Mouse (Mus musculus) forebrain, embryonic 10.5 days (tissue): ENCODE measurements around the gene Cacng8. TPM values are rescaled to one million over a fixed set of nuclear protein-coding genes. Genes with fewer than 3 reads are reported as not detected.

Experiments
- DNase-seq: peaks from one replicate; pipeline ENCODE4 v3.0.0-alpha.2; 2017; ENCODE audit warnings: low spot score; ENCODE audit errors: extremely low spot score
- H3K27ac ChIP-seq: fragments of 300-500 bp; sonication (generic); 2 replicates; pipeline ENCODE4 v1.5.1; 2016; ENCODE audit warnings: mild to moderate bottlenecking
- H3K27me3 ChIP-seq: fragments of 300-500 bp; sonication (generic); 2 replicates; pipeline ENCODE4 v1.6.1; 2016; ENCODE audit warnings: mild to moderate bottlenecking; ENCODE audit not compliant: poor library complexity, severe bottlenecking
- H3K36me3 ChIP-seq: fragments of 300-500 bp; sonication (generic); replicated peaks from 2 replicates; pipeline ENCODE4 v1.6.1; 2016; ENCODE audit warnings: mild to moderate bottlenecking, moderate library complexity
- H3K4me1 ChIP-seq: fragments of 300-500 bp; sonication (generic); 2 replicates; pipeline ENCODE4 v1.6.1; 2016
- H3K4me3 ChIP-seq: fragments of 300-500 bp; sonication (generic); 2 replicates; pipeline ENCODE4 v1.5.1; 2016; ENCODE audit warnings: mild to moderate bottlenecking, moderate library complexity
- H3K9me3 ChIP-seq: fragments of 300-500 bp; sonication (generic); 2 replicates; pipeline ENCODE4 v1.6.1; 2016; ENCODE audit warnings: mild to moderate bottlenecking, moderate library complexity
- WGBS: fragments of 180-500 bp; shearing (Covaris S2); methylation state at CpG from one replicate; pipeline ENCODE4 v1.1.7; 2016; 5-methylcytosine and 5-hydroxymethylcytosine counted together
- polyA plus RNA-seq: library from polyadenylated mRNA; unstranded; fragments of >200 nt; fragmentation: Nextera tagmentation; extraction: Ambion mirVana; gene quantifications from 2 replicates; pipeline ENCODE4 v1.2.1, GENCODE M21; 2016

Gene Cacng8
- polyA plus RNA-seq, 1 experiment from 2014 or later, result 6.7 TPM

DNA sequence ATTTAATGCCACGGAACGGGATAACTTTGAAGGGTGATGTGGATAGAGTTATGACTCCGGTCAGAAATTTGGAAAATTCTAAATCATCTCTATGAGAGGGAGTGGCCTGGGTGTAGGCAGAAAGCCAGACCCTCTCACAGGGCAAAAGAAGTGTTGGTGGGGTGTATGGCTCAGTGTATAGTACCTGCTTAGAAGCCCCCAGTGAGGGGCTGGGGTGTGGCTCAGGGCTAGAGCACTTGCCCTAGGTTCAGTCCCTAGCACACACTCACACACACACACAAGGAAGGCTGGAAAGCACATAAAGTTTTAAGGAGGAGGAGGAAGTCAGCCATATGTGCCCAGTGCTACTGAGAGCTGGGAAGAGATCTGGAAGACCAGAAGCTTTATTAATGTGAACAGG lies 30.8 kb downstream of the Cacng8 start:
- H3K4me1 ChIP-seq, result peaks cover 20% of the 10 kb centered on the region
- peaks cover 96% of the 10 kb centered on the region for H3K27me3 ChIP-seq
- H3K36me3 ChIP-seq, result no peaks in the 10 kb centered on the region
- H3K4me3 ChIP-seq, result no peak overlapping the region
- 83% methylated on average over 3 of the region's 3 CpGs for WGBS
- DNase-seq, result no peak
- no peaks in the 10 kb centered on the region for H3K9me3 ChIP-seq
- H3K27ac ChIP-seq, result no peak overlapping the region

DNA sequence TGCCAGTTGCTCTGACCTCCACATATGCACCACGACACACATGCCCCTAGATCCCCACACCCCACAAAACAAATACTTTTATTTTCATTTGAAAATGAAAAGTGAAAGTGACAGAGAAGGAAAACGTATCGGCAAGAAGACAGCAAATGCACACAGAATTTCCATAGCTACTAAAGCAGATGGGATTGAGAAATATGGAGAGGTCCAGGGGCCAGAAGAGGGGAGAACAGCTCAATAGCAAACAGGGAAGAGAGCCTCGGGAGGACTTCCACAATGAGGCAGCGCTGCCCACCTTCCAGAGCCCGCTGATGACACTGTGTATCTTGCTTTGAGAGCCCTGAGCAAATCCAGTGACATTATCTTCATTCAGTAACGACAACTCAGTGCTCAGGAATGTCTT lies 31.6 kb downstream of the Cacng8 start:
- no peak overlapping the region for H3K27ac ChIP-seq
- 66% methylated on average over 7 of the region's 7 CpGs for WGBS
- peaks cover 20% of the 10 kb centered on the region for H3K4me1 ChIP-seq
- no peak overlapping the region for H3K4me3 ChIP-seq
- no peaks in the 10 kb centered on the region for H3K36me3 ChIP-seq
- peaks cover 95% of the 10 kb centered on the region for H3K27me3 ChIP-seq
- no peak for DNase-seq
- no peaks in the 10 kb centered on the region for H3K9me3 ChIP-seq

DNA sequence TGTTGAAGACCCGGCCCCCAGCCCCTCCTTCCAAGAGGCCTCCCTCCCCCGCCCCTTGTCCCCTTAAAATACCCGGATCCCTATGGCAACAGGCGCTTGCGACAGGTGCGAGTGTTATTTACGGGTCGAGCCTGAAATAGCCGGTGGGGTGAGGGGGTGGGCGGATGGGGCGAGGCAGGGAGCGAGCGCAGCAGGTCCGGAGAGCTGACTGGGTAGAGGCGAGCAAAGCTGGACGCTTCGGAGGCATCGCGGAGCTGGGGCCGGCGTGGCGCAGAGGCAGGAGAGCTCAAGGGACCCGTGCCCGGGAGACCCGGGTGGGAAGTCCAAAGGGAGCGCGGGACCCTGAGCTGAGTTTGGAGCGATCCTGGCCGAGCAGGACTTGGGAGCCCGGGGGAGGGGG lies 32.9 kb downstream of the Cacng8 start:
- H3K27ac ChIP-seq, result peak overlapping the region; percentile 65
- 2% methylated on average over 30 of the region's 30 CpGs for WGBS

GRCm38 (mm10) chr7:3423895-3424294 lies 33.4 kb downstream of the Cacng8 start, which contains the start of gene Cacng6:
Cacng6 (plus strand) TSS chr7:3424195.
- no peaks in the 10 kb centered on the region for H3K36me3 ChIP-seq
- peak within 1 kb of the TSS; percentile 65 for H3K27ac ChIP-seq
- no peaks in the 10 kb centered on the region for H3K9me3 ChIP-seq
- no peak for DNase-seq
- WGBS, result 27% methylated on average over 4 of the region's 4 CpGs
- H3K4me1 ChIP-seq, result peaks cover 20% of the 10 kb centered on the region
- peaks cover 76% of the 10 kb centered on the region for H3K27me3 ChIP-seq
- H3K4me3 ChIP-seq, result peak within 1 kb of the TSS; percentile 51

More for the DNA sequence above, 32.9 kb downstream of the Cacng8 start:
- peak; percentile 34 for DNase-seq
- H3K36me3 ChIP-seq, result no peaks in the 10 kb centered on the region
- H3K4me1 ChIP-seq, result peaks cover 20% of the 10 kb centered on the region
- no peaks in the 10 kb centered on the region for H3K9me3 ChIP-seq
- peaks cover 81% of the 10 kb centered on the region for H3K27me3 ChIP-seq
- peak overlapping the region; percentile 51 for H3K4me3 ChIP-seq

- Histone ChIP-seq H3K4me3 (no peak overlapping the region), H3K27me3 (peaks cover 66% of the 10 kb centered on the region), H3K27ac (no peak overlapping the region), H3K4me1 (peaks cover 20% of the 10 kb centered on the region), H3K36me3 (no peaks in the 10 kb centered on the region), H3K9me3 (no peaks in the 10 kb centered on the region)
- 85% methylated on average over 5 of the region's 5 CpGs for WGBS
- no peak for DNase-seq
These were observed 34.7 kb downstream of the Cacng8 start for GRCm38 (mm10) chr7:3425141-3425540.

DNA sequence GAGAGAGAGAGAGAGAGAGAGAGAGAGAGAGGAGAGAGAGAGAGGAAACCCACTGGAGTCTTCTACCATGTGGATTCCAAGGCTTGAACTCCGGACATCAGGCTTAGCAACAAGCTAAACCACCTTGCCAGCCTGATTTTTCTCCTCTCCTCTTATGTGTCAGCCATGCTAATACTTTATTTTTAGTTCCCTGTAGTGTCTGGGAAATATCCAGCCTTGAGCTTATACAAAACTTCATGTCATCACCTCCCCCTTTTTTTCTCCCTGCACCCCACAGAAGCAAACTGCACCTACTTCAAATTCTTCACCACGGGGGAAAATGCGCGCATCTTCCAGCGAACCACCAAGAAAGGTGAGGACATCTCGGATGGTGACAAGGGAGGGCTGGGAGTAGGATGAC lies 39.7 kb downstream of the Cacng8 start:
- Histone ChIP-seq H3K4me3 (no peak overlapping the region), H3K27ac (no peak overlapping the region), H3K4me1 (no peaks in the 10 kb centered on the region), H3K9me3 (0 out of 2 replicates have a peak, but pooled peaks cover 3% of the 10 kb centered on the region), H3K27me3 (peaks cover 18% of the 10 kb centered on the region), H3K36me3 (no peaks in the 10 kb centered on the region)
- WGBS, result 81% methylated on average over 6 of the region's 6 CpGs
- no peak for DNase-seq

- 0 out of 2 replicates have a peak, but pooled peaks cover 3% of the 10 kb centered on the region for H3K9me3 ChIP-seq
These were observed 41.6 kb downstream of the Cacng8 start for GRCm38 (mm10) chr7:3432066-3432465.

GRCm38 (mm10) chr7:3437941-3438340 lies 47.5 kb downstream of the Cacng8 start:
- Histone ChIP-seq H3K4me3 (no peak overlapping the region), H3K36me3 (no peaks in the 10 kb centered on the region), H3K27ac (no peak overlapping the region), H3K4me1 (no peaks in the 10 kb centered on the region), H3K9me3 (no peaks in the 10 kb centered on the region), H3K27me3 (no peaks in the 10 kb centered on the region)
- DNase-seq, result no peak
- WGBS, result 82% methylated on average over 5 of the region's 5 CpGs

More at GRCm38 (mm10) chr7:3432066-3432465, 41.6 kb downstream of the Cacng8 start:
- H3K27me3 ChIP-seq, result no peaks in the 10 kb centered on the region
- H3K4me3 ChIP-seq, result no peak overlapping the region
- H3K27ac ChIP-seq, result no peak overlapping the region
- no peak for DNase-seq
- WGBS, result 93% methylated on average over 1 of the region's 1 CpGs
- H3K4me1 ChIP-seq, result no peaks in the 10 kb centered on the region
- H3K36me3 ChIP-seq, result no peaks in the 10 kb centered on the region

GRCm38 (mm10) chr7:3439984-3440383 lies 49.5 kb downstream of the Cacng8 start:
- no peaks in the 10 kb centered on the region for H3K36me3 ChIP-seq
- H3K27me3 ChIP-seq, result no peaks in the 10 kb centered on the region
- H3K4me1 ChIP-seq, result no peaks in the 10 kb centered on the region
- DNase-seq, result no peak
- H3K9me3 ChIP-seq, result no peaks in the 10 kb centered on the region
- no peak overlapping the region for H3K4me3 ChIP-seq
- no peak overlapping the region for H3K27ac ChIP-seq
- 84% methylated on average over 11 of the region's 11 CpGs for WGBS

DNA sequence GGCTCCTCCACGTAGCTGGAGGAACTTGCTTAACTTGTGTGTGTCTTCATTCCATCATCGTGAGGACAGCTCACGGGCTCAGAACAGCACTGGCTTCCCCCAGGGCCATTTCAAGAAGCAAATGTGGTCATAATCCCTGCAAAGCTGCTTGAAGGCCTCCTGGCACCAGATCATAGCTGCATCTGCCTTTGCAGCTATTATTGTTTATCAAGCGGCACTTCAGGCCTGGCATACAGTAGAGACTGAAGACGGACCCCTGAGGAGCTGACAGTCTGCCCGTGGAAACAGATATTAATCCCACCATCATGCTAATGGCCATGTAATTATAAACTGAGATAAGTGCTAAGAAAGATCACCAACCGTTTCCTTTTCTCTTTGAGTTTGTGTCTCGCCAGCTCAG lies 50.0 kb downstream of the Cacng8 start:
- Histone ChIP-seq H3K27me3 (no peaks in the 10 kb centered on the region), H3K36me3 (no peaks in the 10 kb centered on the region), H3K9me3 (no peaks in the 10 kb centered on the region), H3K4me3 (no peak overlapping the region), H3K4me1 (no peaks in the 10 kb centered on the region), H3K27ac (no peak overlapping the region)
- 80% methylated on average over 8 of the region's 8 CpGs for WGBS
- no peak for DNase-seq

DNA sequence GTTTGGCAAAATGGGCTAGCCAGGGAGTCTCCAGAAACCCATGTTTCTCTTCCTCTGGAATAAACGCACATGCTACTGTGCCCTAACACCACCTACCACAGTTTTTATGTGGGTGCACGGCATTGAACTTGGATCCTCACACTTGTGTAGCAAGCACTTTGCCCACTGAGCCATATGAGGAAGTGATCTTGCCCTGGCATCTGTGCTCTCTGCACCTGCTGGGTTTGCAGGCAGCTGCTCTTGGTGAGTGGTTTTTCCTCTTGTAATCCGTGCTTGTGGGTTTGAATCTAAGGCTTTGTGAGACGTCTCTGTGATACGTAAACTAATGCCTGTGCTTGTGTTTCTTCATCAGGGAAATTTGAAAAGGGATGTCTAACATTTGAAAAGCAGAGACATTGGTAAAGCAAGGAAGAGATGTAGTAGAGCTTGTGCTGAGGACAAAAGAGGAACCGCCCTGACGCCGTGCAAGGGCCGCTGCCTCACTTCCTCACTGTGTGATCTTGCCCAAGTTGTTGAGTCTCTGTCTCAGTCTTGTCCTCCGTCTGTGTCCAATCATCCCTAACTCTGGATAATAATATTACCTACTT lies 52.1 kb downstream of the Cacng8 start:
- Histone ChIP-seq H3K9me3 (no peaks in the 10 kb centered on the region), H3K4me1 (no peaks in the 10 kb centered on the region), H3K36me3 (no peaks in the 10 kb centered on the region), H3K4me3 (no peak overlapping the region), H3K27me3 (no peaks in the 10 kb centered on the region), H3K27ac (no peak overlapping the region)
- DNase-seq, result no peak
- 88% methylated on average over 10 of the region's 10 CpGs for WGBS

DNA sequence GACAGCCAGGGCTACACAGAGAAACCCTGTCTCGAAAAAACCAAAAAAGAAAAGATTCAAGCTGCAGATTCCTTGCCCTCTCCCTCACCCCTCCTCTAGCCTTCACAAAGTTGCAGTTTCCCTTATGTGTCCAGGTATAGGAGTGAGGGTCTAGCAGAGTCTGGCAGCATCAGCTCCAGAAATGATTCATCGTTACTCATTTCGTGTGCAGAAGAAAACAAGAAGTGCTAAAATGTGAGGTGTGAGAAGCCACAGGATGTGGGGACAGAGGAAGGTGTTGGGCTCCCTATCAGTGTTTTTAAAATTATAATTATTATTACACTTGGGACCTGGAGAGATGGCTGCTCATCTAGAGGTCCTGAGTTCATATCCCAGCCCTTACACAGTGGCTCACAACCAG lies 54.2 kb downstream of the Cacng8 start:
- Histone ChIP-seq H3K36me3 (no peaks in the 10 kb centered on the region), H3K4me3 (no peak overlapping the region), H3K9me3 (no peaks in the 10 kb centered on the region), H3K27me3 (no peaks in the 10 kb centered on the region), H3K27ac (no peak overlapping the region), H3K4me1 (no peaks in the 10 kb centered on the region)
- 88% methylated on average over 3 of the region's 3 CpGs for WGBS
- DNase-seq, result no peak

DNA sequence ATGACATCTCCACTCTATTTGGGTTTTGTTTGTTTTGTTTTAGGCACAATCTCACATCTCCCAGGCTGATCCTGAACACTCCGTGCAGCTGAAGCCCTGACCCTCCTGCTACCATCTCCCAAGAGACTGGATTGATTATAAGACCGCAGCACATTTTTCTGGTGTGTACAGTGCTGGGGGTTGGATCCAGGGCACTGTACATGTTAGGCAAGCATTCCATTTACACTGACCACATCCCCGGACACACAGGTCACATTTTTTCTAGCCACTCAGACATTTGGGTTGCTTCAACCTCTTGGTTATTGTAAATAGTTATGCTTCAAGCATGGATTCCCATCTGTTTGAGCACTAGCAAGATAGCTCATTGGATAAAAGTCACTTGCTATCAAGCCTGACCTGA lies 56.1 kb downstream of the Cacng8 start:
- Histone ChIP-seq H3K9me3 (no peaks in the 10 kb centered on the region), H3K27me3 (no peaks in the 10 kb centered on the region), H3K4me3 (no peak overlapping the region), H3K4me1 (no peaks in the 10 kb centered on the region), H3K27ac (no peak overlapping the region), H3K36me3 (no peaks in the 10 kb centered on the region)
- 91% methylated on average over 3 of the region's 3 CpGs for WGBS
- DNase-seq, result no peak

- no peak for DNase-seq
- Histone ChIP-seq H3K36me3 (no peaks in the 10 kb centered on the region), H3K4me1 (no peaks in the 10 kb centered on the region), H3K27me3 (no peaks in the 10 kb centered on the region), H3K27ac (no peak overlapping the region), H3K9me3 (no peaks in the 10 kb centered on the region), H3K4me3 (no peak overlapping the region)
- 84% methylated on average over 4 of the region's 4 CpGs for WGBS
These were observed 56.5 kb downstream of the Cacng8 start for GRCm38 (mm10) chr7:3447026-3447425.
